Mouse (Mus musculus) erythroblast, embryonic 14.5 days (primary cell): ENCODE measurements around the gene Hnrnph1. TPM values are rescaled to one million over a fixed set of nuclear protein-coding genes. Genes with fewer than 3 reads are reported as not detected.
"Not testable (repeated sequence)": the region's sequence is repeated elsewhere in the genome, so short reads cannot be mapped to it uniquely, and the experiment has no call there.

Experiments
- H3K27me3 ChIP-seq: 2 replicates; pipeline ENCODE4 v1.6.1; 2012; ENCODE audit warnings: inconsistent platforms; ENCODE audit not compliant: control insufficient read depth
- H3K36me3 ChIP-seq: 2 replicates; pipeline ENCODE4 v1.6.1; 2012; ENCODE audit warnings: mild to moderate bottlenecking, inconsistent platforms; ENCODE audit not compliant: control insufficient read depth
- H3K4me1 ChIP-seq: 2 replicates; pipeline ENCODE4 v1.6.1; 2012; ENCODE audit warnings: inconsistent platforms; ENCODE audit not compliant: control insufficient read depth
- H3K4me3 ChIP-seq: replicated peaks from 2 replicates; pipeline ENCODE3; 2012; ENCODE audit warnings: moderate library complexity, mild to moderate bottlenecking, inconsistent platforms
- H3K9me3 ChIP-seq: 2 replicates; pipeline ENCODE4 v1.6.1; 2012; ENCODE audit warnings: low read length, inconsistent platforms, mixed read lengths; ENCODE audit not compliant: control insufficient read depth
- GATA1 ChIP-seq: IDR thresholded peaks from 2 replicates; pipeline ENCODE4 v1.6.1; 2012; ENCODE audit warnings: low read length, inconsistent platforms, mixed read lengths
- TAL1 ChIP-seq: IDR thresholded peaks from 3 replicates; pipeline ENCODE4 v1.6.1; 2012; ENCODE audit warnings: low read length, inconsistent platforms, mixed read lengths
- polyA plus RNA-seq: library from polyadenylated mRNA; stranded (reverse); fragments of >175 nt; gene quantifications from 2 replicates; pipeline ENCODE4 v1.2.3, GENCODE M21; 2012

Gene Hnrnph1
- polyA plus RNA-seq, 1 experiment = 16.1 TPM

DNA sequence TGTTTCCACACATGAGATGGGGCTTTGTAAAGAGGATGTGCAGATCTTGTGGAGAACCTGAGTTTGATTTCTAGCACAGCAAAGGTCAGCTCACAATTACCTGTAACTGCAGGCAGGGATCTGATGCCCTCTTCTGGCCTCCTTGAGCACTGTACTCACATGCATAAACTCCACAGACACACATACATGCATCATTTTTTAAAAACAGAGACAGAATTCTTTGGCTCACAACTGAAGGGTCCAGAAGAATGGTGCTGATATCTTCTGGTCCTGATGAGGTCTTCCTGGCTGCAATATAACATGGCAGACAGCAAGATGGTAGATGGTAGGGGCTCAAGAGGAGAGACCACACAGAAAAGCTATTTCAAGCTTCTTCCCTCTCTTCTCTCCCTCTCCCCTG, 22.6 kb upstream of the Hnrnph1 start, which contains the start of gene Cby3:
Gene Cby3 (plus strand): TSS at position 301 of the 400 bp plus-strand sequence.
- H3K9me3 ChIP-seq = peaks cover 3% of the 10 kb centered on the region; the same call in 1 of the 2 replicates

DNA sequence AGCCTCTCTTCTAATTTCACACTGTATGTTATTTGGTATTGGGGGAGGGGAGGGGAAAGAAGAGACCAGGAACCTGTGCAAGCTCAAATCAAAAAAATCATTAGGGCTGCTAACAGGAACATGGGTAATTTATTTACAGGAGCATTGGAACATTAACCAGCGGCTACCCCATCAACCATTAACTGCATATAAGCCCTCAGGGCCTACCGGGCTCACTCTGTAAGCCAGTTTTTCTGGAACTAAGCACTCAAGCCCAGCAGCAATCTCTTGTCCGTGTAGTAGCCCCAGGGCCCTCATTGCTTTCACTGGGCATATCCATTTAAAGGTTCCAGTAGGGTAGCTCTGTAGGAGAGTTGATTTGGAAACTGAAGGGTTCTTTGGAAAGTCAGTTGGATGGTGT, 21.9 kb upstream of the Hnrnph1 start:
- peaks cover 19% of the 10 kb centered on the region for H3K4me1 ChIP-seq
- no peaks in the 10 kb centered on the region for H3K36me3 ChIP-seq
- no peak overlapping the region for H3K4me3 ChIP-seq
- TF ChIP-seq TAL1 (no peak), GATA1 (no peak)
- H3K9me3 ChIP-seq = peaks cover 3% of the 10 kb centered on the region; the same call in 1 of the 2 replicates
- H3K27me3 ChIP-seq = peaks cover 25% of the 10 kb centered on the region

More for the DNA sequence above, 22.6 kb upstream of the Hnrnph1 start, which contains the start of gene Cby3:
- Histone ChIP-seq H3K4me3 (no peak within 1 kb of the TSS), H3K4me1 (peaks cover 13% of the 10 kb centered on the region), H3K36me3 (no peaks in the 10 kb centered on the region), H3K27me3 (peaks cover 18% of the 10 kb centered on the region)
- TF ChIP-seq TAL1 (no peak), GATA1 (no peak)

GRCm38 (mm10) chr11:50355395-50355794, 21.4 kb upstream of the Hnrnph1 start:
- H3K9me3 ChIP-seq = peaks cover 3% of the 10 kb centered on the region; the same call in 1 of the 2 replicates
- peaks cover 19% of the 10 kb centered on the region for H3K4me1 ChIP-seq
- no peak overlapping the region for H3K4me3 ChIP-seq
- no peaks in the 10 kb centered on the region for H3K36me3 ChIP-seq
- peaks cover 28% of the 10 kb centered on the region for H3K27me3 ChIP-seq
- TF ChIP-seq GATA1 (peak; percentile 18; the same call in 1 of the 2 replicates), TAL1 (no peak)

DNA sequence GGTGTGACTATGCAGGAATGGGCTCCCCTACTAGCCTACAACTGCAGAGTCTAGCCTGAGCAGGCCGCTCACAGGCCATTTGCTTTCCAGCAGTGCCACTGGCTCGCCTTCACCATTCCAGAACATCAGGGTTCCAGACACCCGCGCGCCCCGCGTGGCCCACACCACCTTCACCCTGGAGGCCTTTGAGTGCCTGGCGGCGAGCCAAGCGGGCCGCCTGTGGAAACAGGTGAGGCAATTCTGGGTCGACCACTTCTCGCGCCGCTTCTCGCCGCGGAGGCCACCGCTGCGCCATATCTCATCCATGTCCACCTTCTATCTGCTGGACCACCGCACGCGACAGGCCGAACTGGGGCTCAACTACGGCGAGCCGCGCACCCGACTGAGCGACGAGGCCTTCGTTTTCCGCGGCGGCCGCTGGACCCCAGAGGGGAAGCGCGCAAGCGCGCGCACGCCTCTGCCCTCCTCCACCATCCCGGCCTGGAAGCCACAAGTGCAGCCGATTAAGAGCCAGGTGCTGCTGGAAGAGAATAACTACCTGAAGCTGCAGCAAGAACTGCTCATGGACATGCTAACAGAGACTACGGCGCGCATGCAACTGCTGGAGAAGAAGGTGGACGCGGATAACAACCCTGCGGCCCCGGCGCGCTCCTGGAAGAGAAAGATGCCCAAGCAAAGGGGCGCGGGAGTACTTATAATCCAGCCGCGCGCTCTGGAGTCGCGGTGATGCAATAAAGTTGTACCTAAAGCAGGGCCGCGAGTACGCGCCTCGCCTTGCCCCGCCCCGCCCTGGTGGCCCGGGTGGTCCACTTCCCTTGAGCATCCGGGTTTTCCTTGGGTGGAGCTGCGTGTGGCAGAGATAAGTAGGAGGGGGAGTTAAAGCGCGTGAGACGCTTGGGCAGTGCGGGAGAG, 17.6 kb upstream of the Hnrnph1 start:
- peaks cover 3% of the 10 kb centered on the region; the same call in 1 of the 2 replicates for H3K9me3 ChIP-seq
- peak overlapping the region; percentile 55 for H3K4me3 ChIP-seq
- no peaks in the 10 kb centered on the region for H3K36me3 ChIP-seq
- H3K4me1 ChIP-seq = peaks cover 19% of the 10 kb centered on the region
- H3K27me3 ChIP-seq = peaks cover 36% of the 10 kb centered on the region
- TF ChIP-seq TAL1 = no peak
- TF ChIP-seq GATA1 = no peak

GRCm38 (mm10) chr11:50361282-50361681, 15.5 kb upstream of the Hnrnph1 start:
- Histone ChIP-seq H3K27me3 (peaks cover 36% of the 10 kb centered on the region), H3K4me1 (peaks cover 17% of the 10 kb centered on the region)
- H3K9me3 ChIP-seq, H3K36me3 ChIP-seq, H3K4me3 ChIP-seq: not testable (repeated sequence)

DNA sequence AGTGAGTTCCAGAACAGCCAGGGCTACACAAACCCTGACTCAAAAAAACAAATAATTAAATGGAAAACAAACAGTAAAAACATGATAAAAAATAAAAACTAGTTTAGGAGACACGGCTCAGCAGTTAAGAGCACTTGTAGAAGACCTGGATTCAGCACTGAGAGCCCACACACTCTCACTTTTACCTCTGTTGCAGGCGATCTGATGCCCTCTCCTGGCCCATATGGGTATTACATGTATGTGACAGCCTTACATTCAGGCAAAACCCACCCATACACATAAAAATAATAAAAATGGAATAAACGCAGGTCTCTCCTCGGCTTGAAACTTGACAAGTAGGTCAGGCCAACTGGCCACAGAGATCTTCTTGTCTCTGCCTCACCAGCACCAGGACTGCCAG, 12.2 kb upstream of the Hnrnph1 start:
- no peak for TF ChIP-seq TAL1
- no peak overlapping the region for H3K4me3 ChIP-seq
- peaks cover 14% of the 10 kb centered on the region for H3K27me3 ChIP-seq
- no peaks in the 10 kb centered on the region for H3K9me3 ChIP-seq
- peaks cover 14% of the 10 kb centered on the region for H3K4me1 ChIP-seq
- H3K36me3 ChIP-seq = no peaks in the 10 kb centered on the region

- peaks cover 15% of the 10 kb centered on the region for H3K4me1 ChIP-seq
- H3K4me3 ChIP-seq = no peak overlapping the region
- peaks cover 8% of the 10 kb centered on the region for H3K27me3 ChIP-seq
- H3K9me3 ChIP-seq = no peaks in the 10 kb centered on the region
- no peak for TF ChIP-seq GATA1
- no peak for TF ChIP-seq TAL1
- no peaks in the 10 kb centered on the region for H3K36me3 ChIP-seq
Observed at GRCm38 (mm10) chr11:50365322-50365721, 11.5 kb upstream of the Hnrnph1 start.

DNA sequence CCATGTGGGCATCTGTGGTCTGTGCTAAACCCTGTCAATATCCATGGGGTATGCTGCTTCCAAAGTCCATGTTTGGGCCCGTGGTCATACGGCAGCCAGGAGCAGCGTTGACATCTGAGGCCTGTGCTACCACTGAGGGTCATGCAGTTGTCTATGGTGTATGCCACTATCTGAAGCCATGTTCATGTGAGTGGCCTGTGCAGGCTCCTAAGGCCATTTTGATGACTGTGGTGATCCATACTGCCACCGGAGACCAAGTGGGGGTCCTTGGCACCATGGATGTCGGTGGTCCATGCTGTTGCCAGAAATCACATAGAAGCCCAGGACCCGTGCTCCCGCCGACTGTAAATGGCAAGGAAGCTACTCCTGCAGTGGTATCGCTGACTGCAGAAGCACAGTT, 9.3 kb upstream of the Hnrnph1 start:
- H3K36me3 ChIP-seq = no peaks in the 10 kb centered on the region
- no peaks in the 10 kb centered on the region for H3K9me3 ChIP-seq
- no peak for TF ChIP-seq TAL1
- TF ChIP-seq GATA1 = no peak
- H3K4me3 ChIP-seq = no peak overlapping the region
- H3K27me3 ChIP-seq = no peaks in the 10 kb centered on the region
- H3K4me1 ChIP-seq = peaks cover 28% of the 10 kb centered on the region

DNA sequence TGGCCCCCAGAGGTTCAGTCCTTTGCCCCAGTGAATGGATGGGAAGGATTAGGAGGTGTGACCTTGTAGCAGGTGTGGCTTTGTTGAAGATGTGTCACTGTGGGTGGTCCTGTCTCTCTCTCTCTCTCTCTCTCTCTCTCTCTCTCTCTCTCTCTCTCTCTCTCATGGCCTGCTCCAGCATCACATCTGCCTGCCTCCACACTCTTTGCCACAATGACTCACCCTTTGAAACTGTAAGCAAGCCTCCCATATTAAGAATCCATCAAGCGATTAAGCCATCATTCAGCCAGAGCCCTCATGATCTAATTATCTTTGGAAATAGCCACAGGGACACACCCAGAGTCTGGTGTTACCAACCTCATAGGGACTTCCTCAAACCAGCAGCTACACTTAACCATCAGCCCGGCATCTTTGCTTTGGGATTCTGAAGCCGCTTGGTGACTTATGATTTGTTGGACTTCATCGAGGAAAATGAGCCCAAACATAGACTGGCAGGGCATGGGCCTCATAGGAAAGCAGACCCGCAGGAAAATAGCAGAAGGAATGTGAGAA, 7.4 kb upstream of the Hnrnph1 start:
- TF ChIP-seq GATA1 (no peak), TAL1 (no peak)
- H3K36me3 ChIP-seq = no peaks in the 10 kb centered on the region
- no peak overlapping the region for H3K4me3 ChIP-seq
- H3K4me1 ChIP-seq = peaks cover 28% of the 10 kb centered on the region
- H3K27me3 ChIP-seq = no peaks in the 10 kb centered on the region
- no peaks in the 10 kb centered on the region for H3K9me3 ChIP-seq
